Mouse (Mus musculus): ENCODE measurements around the gene Diaph3.

Gene Diaph3

DNA sequence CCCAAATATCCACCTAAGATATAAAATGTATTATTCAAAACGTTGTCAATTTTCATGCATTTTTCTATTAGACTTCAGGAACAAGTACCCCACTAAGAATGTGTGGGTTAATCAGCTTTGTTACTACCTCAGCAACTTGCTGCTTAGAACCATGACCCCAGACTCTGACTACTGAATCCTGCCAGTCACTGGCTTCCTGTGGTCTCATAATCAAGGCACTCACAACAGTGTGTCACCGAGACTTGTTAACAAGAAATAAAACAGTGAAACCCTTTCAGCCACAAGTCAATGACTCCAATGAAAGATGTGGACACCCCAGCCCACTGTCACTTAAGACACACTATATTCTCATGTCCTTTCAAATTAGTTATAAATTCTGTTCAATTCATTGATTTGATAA lies 42.9 kb downstream of the Diaph3 start:
- no peak for TF ChIP-seq GATA4 (IDR thresholded peaks at IDR 0.05; ENCODE audit: insufficient replicate concordance, low read length)

DNA sequence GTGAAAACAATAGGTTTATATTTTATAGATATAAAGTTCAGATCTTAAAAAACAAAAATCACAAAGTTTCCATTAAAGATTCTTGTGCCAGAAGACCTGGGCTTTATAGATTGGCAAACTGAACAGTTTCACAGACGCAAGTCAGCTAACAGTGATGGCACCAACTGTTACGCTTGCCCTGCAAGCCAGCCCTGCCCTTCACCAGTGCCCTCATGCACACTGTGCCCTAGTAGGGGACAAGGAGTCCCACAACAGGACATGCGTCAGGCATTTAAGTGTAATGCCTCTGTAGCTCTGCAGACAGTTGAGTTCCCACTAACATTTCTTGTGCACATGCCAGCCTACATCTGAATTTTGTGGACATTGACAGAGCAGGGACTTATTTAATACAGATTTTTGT lies 49.5 kb downstream of the Diaph3 start:
- TF ChIP-seq GATA4 (IDR thresholded peaks at IDR 0.05; ENCODE audit: insufficient replicate concordance, low read length) = no peak

DNA sequence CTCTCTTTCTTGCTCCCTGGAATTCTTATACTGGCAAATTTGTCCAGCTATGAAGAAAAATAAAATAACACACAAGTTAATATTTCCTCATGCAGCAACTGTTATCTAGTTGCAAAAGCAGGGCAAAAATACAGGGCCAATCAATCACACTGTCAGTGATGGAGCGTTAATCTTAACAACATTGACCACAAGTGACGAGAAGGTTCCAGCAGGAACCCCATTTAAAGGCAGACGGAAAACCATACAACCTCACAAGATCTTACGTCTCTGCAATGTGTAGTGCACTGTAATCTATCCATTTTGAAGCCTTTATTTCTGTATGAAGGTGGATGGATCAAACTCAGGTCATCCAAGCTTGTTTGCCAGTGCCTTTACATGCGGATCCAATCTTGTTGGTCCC lies 49.9 kb downstream of the Diaph3 start:
- no peak for TF ChIP-seq GATA4 (IDR thresholded peaks at IDR 0.05; ENCODE audit: insufficient replicate concordance, low read length)

DNA sequence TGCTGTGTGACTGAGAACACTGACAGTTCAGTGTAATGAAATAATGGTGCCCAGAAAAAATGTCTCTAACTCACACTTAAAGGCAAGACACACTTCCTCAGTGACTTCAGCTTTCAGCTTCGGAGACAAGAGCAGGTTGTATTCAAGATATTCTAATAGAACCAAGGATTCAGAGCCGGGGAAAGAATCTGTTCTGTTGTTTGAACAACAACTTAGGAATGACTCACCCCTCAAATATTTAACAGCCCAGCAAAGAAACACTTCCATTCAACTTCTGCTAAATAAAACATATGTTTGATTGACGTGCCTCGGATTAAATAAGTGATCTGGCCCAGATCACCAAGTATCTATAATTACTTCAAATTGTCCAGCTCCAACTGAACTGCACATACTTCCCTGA lies 52.1 kb downstream of the Diaph3 start:
- no peak for TF ChIP-seq GATA4 (IDR thresholded peaks at IDR 0.05; ENCODE audit: insufficient replicate concordance, low read length)

DNA sequence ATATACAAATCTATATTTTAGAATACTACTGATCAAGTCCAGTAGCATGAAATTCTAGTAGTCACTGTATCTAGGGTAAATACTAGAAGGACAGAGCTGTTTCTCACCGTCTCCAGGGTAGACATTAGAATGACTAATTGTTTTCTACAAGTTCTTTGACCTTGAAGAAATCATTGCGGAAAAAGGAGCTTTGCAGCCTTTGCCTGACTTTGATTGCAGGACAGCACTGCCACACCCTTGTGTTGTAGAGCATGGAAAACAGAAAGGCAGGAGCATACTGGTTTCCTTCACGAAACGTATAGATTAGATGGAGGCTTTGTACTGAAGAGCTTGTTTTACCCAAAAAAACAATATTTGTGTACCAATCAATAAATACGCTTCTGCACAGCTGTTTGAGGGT lies 52.6 kb downstream of the Diaph3 start:
- no peak for TF ChIP-seq GATA4 (IDR thresholded peaks at IDR 0.05; ENCODE audit: insufficient replicate concordance, low read length)

DNA sequence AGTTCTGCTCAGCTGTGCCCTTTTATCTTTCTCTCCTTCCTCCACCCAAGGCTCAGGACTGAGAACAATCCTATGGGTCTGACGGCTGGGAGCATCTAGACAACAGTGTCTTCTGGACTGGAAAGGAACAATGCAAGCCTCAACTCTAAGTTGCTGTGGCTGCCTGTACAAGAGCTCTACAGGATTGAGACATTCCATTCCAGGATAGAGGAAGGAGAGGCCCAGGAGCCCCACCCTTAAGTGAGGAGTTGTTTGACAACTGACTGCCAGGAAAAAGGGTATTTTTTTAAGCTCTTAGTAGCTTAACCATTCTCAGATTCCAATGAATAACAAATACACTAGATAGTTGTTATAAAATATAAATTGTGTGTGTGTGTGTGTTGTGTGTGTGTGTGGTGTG lies 53.0 kb downstream of the Diaph3 start:
- TF ChIP-seq GATA4 (IDR thresholded peaks at IDR 0.05; ENCODE audit: insufficient replicate concordance, low read length) = no peak

DNA sequence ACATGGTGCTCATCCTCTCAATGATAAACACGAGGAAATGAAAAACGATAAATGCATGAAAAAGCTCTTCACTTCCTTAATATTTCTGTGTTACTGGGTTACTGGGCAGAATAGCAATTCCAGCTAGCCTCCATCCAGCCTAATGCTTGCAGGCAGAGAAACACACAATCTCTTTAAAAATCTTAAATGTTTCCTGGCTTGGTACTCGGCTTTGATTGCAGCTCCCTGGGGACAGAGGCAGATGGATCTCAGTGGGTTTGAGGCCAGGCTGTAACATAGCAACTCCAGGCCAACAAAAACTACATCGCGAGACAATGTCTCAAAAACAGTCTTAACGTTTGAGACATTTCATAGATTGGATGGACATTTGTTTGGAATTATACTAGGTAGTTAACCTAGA lies 57.1 kb downstream of the Diaph3 start:
- no peak for TF ChIP-seq GATA4 (IDR thresholded peaks at IDR 0.05; ENCODE audit: insufficient replicate concordance, low read length)

DNA sequence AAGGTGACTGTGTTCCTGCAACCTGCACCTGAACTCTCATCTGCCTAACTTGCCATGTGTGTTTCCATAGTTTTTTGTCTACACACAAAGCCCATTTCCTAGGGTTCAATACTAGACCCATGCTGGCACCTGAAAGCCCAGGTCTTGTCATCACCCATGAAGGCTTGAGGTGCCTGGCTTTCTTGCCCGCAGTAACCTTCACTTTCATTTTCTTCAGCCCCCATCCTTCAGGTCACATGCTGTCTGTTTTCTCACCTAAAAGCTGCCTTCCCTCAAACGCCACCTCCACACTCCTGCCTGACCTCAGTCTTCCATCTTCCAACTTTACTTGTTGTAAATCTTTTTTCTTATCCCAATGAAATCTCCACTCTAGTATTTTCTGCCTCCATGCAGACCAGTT lies 61.3 kb downstream of the Diaph3 start:
- no peak for TF ChIP-seq GATA4 (IDR thresholded peaks at IDR 0.05; ENCODE audit: insufficient replicate concordance, low read length)

DNA sequence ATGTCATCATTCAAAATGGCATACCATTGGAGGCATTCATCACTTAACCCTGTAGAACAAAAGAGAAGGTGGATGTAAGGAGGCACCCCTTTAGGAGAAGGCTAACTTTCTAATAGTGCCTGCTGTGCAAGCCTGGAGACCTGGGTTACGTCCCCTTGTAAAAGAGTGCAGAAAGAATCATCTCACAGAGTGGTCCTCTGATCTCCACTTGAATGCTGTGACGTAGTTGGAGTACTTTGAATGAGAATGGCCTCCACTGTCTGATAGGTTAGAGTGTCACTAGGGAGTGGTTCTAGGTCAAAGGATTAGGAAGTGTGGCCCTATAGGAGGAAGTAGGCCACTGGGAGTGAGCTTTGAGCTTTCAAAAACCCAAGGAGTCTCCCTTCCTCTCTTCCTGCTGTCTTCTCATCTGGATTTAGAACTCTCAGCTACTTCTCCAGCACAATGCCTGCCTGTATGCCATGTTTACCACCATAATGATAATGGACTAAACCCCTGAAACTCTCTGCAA lies 66.0 kb downstream of the Diaph3 start:
- TF ChIP-seq GATA4 (IDR thresholded peaks at IDR 0.05; ENCODE audit: insufficient replicate concordance, low read length) = no peak

DNA sequence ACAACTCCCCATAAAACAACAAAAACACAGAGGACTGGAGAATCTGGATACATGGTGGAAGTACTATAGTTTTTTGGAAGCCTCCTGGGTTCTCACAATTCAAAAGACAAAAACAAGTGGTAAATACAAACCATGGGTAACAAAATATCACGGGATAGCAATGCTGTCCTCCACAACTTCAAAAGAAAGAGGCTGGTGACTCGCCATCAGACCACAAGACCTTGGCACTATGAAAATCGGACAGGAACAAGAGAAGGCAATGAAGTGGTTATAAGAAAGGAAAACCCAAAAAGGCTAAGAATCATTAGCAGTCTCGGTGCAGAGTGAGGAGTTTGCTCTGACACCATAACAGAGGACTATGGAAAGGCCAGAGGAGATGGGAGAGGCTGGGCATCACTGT lies 76.8 kb downstream of the Diaph3 start:
- no peak for TF ChIP-seq GATA4 (IDR thresholded peaks at IDR 0.05; ENCODE audit: insufficient replicate concordance, low read length)

DNA sequence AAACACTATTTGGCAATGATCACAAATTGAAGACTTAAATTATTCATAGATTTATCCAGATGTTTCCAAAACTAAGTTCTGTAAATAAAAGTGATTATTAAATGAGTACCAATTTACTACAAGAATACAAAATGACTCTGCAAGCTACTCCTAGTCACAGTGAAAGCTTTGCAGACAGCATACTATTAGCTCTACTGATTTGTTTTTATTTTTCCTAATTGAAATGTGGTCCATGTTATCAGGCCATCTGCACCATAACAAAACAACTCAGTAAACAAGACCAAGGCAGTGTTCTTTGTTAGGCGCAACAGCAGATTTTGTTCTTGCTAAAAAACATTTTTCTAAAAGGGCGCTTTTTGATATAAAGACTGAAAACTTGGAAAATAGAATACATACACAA lies 84.9 kb downstream of the Diaph3 start:
- no peak for TF ChIP-seq GATA4 (IDR thresholded peaks at IDR 0.05; ENCODE audit: insufficient replicate concordance, low read length)

DNA sequence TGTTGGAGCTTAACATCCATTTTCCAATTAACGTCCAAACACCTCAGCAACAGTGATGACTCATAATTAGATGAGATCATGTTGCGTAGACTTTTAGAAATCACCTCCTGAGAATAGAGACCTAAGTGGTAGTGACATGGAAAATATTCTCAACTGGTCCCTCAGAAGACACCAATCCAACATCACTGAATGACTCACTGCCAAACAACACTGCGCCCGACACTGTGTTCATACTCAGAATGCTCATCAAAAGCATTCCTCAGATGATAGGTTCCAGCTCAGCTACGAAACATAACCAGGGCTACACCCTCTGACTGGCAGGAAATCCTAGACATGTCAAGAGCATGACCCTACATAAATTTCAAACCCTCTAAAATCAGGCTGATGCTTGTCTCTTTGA lies 89.8 kb downstream of the Diaph3 start:
- no peak for TF ChIP-seq GATA4 (IDR thresholded peaks at IDR 0.05; ENCODE audit: insufficient replicate concordance, low read length)

DNA sequence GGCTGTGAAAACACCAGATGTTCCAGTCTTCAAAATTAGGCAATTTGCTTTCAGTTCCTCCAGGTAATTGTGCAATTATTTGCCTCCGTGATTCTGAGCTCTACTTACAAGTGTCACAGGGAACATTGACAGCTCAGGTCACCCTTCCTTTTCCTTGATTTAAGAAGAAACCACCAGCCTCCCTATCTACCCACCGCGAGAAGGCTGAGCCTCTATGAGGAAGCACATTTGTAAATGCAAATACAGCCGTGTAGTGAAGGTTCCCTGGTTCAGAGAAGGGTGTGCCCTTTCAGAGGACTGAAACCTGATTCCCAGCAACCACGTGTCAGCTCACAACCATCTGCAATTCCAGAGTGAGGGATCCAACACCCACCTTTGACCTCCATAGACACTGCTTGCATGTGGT lies 96.6 kb downstream of the Diaph3 start:
- TF ChIP-seq GATA4 (IDR thresholded peaks at IDR 0.05; ENCODE audit: insufficient replicate concordance, low read length) = no peak

DNA sequence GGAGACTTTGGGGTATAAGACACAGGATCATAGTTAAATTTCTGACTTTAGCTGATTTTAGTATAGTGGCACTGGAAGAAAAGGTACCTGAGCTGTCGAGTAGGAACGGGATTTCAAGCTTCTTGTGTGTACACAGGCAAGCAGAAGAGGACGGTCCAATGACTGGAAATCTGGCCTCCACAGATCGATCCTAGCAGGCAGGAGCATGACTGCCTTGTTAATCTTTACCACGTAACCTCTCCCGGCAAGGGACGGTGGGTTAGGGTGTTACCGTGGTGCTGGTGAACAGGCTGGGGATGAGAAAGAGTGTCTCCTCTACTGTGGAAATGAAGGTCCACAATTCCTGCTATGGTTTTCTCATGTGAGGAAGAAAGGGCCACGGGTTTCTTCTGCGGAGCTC lies 120.8 kb downstream of the Diaph3 start:
- TF ChIP-seq GATA4 (IDR thresholded peaks at IDR 0.05; ENCODE audit: insufficient replicate concordance, low read length) = no peak

DNA sequence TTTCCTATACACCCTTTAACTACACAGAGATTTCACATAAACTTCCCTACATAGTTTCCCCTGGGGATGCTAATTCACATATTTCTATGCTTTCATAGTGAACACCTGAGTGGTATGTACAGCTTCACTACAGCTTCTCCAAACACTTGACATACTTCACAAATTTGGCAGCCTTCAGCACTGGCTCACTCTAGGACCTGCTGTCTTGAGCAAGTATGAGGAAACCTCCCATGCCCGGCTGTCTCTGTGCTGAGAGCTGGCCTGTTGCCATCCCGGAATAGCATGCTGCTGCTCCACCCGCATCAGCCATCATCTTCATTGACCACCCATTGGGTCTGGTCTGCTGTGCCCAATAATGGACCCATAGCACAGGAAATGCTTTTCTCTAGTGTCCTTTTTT lies 121.3 kb downstream of the Diaph3 start:
- TF ChIP-seq GATA4 (IDR thresholded peaks at IDR 0.05; ENCODE audit: insufficient replicate concordance, low read length) = no peak

DNA sequence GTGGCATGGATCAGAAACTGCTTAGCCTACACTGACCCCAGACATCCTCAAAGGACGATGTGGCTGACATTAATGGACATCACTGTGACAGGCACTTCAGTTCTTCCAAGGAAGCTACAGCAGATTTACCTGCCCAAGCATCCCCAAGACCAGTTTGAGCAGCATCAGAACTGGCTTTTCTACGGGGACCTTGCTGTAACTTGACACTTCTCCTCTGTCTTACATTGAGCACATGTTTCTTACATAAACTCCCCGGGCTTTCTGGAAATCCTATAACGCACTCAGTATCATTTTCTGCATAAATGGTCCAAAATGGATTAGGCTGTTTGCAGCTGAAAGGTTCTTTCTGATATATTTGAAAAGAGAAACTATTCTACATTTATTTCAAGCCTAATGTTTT lies 143.7 kb downstream of the Diaph3 start:
- no peak for TF ChIP-seq GATA4 (IDR thresholded peaks at IDR 0.05; ENCODE audit: insufficient replicate concordance, low read length)

DNA sequence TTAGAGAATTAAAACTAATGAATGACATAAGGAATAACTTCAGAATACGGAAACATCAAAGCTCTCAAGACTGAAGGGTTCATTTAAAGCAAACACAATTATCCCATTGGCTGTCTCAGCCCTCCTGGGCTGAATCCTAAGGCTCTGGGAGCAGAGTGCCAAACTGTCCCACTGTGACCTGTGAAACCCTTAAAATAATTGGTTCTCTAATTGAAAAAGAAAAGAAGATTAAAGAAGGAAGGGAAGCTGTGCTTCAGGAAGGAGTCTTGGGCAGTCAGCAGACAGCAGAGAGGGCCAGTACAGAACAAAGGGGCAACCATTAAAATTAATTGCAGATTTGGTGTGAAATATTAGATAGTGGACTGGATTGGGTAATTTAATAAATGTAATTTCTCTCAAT lies 189.9 kb downstream of the Diaph3 start:
- no peak for TF ChIP-seq GATA4 (IDR thresholded peaks at IDR 0.05; ENCODE audit: insufficient replicate concordance, low read length)

DNA sequence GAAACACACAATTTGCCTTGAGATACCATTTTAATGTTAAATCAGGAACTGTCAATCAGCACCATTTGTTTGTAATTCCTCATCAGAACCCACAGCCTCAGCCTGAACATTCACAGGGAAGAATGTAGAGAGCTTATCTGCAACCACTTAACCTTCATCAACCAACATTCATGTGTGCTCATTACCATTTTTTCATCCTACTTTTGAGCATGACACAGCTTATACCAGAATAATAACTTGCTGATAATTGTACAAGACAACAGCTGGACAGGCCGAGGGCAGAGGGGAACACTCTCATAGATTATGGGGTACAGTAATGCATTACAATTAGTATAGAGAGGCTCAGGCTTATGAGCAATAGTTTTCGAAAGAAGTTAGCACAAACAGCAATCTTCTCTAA lies 203.1 kb downstream of the Diaph3 start:
- no peak for TF ChIP-seq GATA4 (IDR thresholded peaks at IDR 0.05; ENCODE audit: insufficient replicate concordance, low read length)

Measured in liver, adult (tissue).